Mouse (Mus musculus) right cerebral cortex, postnatal 10 days (tissue): ENCODE measurements around the gene Fzd4.

ENCODE experiments used
- DNase-seq, 2 experiments: peaks; one replicate each; pipeline ENCODE4 v3.0.0; 2021; ENCODE audit warnings: low spot score in 2 of 2

The Fzd4 gene

DNA sequence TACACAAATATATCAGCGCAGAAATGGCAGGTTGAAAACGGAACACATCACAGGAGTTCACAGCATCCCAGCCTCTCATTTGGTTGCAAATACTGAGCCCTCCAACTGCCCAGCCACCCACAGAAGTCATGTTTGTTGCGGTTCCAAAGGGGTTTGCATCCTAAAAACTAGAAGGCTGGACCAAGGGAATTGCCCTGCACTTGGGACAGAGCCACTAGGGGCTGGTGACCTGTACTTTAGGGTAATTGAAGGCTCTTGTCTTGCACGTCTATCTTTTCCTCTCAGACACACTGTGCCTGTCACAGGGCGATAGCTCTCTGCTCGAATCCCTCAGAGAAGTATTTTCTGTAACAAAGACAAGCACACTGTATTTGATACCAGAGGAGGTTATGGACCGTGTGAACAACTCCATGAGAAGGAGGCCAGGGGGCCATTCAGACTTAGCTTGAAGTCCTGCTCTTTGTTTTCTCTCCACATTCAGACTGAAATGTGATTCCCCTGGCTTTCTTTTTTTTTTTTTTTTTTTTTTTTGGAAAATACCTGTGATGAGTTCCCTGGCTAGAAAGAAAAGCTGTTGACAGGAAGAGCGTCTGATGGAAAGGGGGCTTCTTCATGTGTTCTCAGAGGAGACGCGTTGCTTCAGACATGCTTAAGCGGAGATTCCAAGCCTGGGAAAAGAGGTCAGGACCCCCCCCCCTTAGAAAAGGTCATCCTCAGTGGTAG is 2.9 kb upstream of the Fzd4 start:
- DNase-seq: no peak

DNA sequence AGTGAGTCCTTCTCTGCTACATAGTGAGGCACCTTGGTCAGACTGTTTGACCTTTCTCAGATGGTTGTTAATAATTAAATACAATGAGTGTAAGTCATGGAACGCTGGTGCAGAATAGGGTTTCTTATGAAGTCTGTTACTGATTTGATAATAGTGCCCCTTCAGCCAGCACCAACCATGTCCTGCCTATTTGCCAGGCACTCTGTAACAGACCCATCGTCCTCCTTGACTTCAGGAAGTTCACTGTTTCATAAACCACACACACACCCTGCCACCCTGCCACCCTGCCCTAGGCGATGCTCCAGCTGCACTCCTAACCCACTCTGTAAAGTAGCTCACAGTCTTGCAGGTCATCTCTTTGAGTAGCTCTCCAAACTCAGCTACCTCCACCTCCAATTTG is 2.2 kb upstream of the Fzd4 start:
- no peak for DNase-seq

DNA sequence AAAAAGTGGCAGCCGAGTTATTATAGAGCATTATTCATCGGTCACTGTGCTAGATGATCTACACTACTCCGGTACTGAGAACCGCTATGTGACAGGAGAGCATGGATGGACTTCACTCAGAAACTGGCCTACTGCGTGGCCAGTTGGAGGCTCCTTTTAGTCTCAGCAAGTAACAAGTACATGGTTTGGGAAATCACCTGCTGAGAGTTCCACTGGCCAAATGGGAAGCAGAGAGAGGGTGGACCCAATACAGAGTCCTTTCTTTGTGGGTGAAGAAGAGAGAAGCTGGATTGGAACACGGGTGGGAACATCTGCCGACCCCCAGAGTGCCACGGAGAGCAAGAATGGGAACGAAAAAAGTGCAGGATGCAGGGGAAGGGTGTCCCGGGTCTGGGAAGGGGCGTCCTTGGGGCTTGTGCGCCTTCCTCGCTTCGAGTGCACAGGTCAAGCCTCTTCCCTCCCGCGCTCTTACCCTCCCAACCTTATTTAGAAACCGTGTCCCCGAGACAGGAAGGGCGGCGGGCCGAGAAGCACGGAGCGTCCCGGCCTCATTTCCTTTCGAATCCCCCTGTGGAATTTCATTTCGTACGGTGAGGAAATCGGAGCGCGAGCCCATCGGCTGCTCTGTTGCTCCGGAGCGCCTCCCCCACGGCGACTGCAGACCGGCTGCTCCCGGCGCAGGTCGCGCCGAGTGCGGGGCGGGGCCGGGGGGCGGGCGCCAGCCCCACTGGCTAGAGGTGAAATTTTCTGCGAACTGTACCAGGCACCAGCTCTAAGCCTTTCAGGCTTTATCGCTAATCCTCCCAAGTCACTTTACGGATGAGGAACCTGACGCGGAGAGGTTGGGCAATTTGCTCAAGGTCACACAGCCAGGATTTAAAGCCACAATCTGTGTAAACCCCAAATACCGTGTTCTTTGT is 842 bp upstream of the Fzd4 start:
- DNase-seq: peak; percentile 67 to 71

DNA sequence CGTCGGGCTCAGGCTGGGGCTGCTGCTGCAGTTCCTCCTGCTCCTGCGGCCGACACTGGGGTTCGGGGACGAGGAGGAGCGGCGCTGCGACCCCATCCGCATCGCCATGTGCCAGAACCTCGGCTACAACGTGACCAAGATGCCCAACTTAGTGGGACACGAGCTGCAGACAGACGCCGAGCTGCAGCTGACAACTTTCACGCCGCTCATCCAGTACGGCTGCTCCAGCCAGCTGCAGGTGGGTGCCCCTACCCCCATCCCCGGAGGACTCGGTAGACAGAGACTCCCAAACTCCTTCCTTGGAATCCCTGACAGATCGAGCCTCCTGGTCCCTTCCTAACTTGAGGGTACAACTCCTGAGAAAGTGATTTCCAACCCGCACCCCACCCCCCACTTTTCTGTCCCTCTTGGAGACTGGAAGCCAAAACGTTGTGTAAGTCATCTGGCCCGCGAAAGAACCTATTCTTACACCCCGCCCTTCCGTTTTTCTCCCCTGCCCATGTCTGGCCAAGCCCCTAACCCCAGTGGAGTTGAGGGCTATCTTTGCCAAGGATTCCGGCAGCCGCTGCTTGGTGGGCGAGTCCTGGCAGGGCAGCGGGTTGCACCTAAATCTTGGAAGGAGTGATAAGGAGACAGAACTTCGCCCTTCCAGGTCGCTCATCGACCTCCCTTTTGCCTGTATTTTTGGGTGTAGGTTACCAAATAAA is 732 bp downstream of the Fzd4 start:
- DNase-seq: peak in 1 of 2 experiments; percentile 45

DNA sequence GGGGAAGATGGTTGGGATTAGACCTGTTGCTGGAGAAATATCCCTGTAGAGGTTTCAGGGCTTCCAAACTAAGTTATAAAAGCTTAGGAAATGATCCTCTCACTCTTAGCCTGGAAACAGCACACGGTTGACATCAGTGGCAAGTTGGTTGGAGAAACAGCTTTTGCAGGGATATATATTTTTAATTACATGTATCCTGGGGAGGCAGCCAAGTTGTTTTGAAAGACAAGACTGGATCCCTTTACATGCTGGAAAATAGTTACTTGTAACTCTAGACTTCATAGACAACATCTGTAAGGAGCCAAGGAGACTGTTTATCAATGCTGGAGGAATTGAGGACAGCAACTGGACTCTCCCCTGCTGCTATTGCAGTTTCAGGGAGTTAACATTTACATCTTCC is 1.9 kb downstream of the Fzd4 start:
- no peak for DNase-seq

DNA sequence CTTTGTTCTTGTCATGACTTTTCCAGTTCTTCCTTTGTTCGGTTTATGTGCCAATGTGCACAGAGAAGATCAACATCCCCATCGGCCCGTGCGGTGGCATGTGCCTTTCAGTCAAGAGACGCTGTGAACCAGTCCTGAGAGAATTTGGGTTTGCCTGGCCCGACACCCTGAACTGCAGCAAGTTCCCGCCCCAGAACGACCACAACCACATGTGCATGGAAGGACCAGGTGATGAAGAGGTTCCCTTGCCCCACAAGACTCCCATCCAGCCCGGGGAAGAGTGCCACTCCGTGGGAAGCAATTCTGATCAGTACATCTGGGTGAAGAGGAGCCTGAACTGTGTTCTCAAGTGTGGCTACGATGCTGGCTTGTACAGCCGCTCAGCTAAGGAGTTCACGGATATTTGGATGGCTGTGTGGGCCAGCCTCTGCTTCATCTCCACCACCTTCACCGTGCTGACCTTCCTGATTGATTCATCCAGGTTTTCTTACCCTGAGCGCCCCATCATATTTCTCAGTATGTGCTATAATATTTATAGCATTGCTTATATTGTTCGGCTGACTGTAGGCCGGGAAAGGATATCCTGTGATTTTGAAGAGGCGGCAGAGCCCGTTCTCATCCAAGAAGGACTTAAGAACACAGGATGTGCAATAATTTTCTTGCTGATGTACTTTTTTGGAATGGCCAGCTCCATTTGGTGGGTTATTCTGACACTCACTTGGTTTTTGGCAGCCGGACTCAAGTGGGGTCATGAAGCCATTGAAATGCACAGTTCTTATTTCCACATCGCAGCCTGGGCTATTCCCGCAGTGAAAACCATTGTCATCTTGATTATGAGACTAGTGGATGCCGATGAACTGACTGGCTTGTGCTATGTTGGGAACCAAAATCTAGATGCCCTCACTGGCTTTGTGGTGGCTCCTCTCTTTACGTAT is 3.1 kb downstream of the Fzd4 start:
- DNase-seq: no peak

DNA sequence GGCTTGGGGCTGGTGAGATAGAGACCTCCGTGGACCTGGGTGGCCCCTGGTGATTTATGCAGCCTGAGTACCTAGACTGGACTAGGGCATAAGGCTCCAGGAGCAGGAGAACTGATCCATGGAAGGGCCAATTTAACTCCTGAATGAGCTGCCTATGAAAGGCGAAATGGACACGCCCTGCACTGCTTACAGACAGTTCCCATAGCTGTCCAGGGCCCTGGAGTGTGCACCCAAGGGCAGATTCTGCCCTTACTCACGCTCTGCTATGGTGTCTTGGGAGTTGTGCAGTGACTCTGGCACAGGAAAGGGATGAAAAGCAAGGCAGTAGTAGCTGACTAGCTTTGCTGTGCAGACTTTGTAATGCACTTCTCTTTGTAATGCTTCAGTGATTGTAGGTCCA is 6.1 kb downstream of the Fzd4 start:
- DNase-seq: no peak

DNA sequence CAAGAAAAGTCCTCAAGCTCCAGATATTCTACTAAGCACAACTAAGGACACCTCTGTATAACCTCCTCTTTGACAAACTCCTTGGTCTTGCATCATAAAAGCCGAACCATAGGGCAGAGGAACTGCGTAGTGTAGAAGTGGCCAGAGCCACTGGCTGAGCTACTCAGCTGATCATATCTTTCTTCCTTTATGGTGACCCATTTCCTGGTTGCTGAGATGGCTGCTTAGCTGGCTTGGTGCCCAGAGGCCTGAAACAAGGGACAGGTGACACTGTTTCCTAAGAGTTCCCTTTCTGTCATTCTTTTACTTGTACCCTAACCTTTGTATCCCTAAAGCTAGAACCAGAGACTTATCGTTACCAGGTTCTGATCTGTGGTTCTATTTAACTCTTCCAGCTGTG is 7.2 kb downstream of the Fzd4 start:
- no peak for DNase-seq

DNA sequence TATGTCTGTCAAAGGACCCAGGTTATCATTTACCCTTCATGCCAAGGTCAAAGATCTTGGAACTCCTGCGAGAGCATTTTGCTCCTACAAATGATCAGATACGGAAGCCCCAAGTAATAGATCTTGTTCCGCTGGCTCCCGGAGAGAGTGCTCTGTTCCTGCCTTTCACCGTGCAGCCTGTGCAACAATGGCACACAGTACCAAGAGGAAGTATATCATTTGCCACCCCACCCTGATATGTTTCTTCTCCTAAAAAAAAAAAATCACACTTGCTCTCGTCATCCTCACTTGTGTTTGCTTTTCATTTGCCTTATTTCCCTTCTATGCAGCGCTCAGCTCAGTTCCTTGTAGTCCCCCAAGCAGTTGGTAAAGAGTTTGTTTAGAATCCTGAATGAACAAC is 7.9 kb downstream of the Fzd4 start:
- no peak for DNase-seq

DNA sequence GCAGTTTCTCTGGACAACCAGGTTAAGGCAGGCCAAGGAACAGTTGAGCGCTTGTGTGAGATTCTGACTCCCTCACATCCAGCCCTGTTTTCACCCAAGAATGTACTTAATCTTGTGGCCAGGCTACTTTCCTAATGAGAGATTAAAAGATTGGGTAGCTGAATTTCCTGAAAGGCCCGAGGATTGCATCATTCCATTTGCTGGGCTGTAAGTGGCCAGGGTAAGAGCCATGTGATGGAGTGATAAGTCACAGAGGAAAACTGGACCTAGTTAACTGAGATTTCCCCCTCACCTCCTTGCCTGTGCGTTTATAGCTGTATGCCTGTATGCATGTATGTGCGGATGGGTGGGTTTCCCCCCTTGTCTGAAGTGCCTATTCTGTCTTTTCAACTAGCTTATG is 11.9 kb downstream of the Fzd4 start:
- DNase-seq: no peak

DNA sequence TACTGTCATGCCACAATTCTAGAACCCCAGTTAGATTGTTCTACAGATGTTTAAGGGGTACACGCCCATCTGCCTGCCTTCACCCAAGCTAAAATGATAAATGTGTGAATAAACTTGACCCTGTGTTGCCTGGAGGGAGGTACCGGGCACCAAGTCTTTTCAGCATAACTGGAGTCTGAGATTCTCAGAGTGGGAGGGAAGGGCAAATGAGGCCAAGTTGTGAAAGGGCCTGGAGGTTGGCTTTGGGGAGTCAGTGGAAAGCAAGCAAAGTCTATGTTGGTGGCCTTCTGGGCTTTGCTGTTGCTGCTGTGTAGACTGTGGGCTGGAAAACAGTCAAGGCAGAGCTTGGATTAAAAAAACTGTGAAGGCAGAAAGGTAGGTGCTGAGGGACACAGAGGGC is 13.6 kb downstream of the Fzd4 start:
- DNase-seq: no peak

DNA sequence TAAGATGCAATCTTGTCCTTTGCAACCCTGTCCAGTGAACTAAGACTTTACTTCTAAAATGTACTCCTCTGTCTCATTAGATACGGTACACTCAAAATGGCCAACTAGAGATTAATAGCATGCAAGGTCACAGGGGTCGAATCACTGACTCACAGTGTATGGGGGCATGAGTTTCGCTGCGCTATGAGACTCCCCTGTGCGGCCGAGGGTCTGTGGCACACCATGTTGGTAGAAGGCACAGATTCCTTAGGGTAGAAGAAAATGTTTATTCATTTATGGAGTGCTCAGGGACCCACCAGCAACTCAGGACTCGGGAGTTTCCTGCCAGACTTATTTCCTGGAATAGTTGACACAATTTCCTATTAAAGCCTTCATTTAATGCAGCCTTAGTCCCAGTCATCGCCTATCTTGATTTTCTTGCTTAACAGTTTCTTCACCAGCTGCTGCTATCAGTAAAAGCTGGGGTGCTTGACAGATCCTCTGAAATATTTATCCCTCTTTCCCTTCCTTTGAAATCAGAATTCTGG is 14.0 kb downstream of the Fzd4 start:
- no peak for DNase-seq

DNA sequence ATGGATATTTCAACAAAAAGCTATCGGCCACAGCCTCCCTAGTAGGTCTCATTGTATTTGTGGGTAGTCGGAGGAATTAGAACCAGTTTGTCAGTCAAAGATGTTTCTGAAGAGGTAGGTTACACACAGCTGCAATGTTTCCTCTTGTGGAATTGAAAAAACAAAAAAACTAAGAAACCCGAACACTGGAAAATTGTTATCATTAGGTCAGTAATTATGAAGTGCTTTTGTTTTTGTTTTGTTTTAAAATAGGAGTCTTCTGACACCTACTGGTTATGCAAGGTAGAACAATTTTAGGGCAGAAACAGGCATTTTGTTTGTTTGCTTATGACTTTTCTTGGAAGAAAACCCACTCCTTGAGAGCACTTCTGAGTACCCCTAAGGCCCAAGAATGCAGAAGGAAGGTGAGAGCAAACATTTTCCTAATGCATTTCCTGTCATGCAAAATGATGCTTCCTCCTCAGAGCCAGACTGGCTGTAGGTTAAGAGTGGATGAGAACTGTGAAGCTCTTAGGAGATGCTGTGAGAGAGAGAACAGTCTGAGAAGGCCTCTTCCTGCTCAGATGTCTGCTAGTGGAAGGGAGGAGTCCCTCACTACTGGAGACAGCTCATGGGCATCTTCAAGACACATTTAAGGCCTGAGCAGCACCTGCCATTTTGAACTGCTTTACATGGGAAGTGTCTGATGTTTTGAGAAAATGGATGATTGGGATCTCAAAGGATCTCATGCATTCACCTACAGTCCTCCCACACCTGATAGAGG is 14.9 kb downstream of the Fzd4 start:
- no peak for DNase-seq

DNA sequence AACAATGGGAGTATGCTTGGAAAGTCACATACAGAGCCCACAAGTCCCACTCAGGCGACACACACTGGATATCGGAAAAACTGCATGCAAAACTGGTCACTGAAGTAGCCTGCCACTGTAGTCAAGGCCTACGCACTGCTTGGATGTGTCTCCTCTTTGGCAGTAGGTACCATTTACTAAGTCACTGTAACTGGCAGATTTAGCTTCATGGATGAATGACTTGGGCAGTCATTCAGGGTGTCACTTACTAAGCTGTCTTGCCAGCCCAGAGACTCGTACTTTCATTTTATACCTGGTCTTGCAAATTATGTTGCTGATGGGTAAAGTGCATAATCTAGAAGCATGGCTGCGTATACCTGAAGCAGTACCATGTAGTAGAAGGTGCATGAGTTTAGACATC is 17.1 kb downstream of the Fzd4 start:
- DNase-seq: no peak

DNA sequence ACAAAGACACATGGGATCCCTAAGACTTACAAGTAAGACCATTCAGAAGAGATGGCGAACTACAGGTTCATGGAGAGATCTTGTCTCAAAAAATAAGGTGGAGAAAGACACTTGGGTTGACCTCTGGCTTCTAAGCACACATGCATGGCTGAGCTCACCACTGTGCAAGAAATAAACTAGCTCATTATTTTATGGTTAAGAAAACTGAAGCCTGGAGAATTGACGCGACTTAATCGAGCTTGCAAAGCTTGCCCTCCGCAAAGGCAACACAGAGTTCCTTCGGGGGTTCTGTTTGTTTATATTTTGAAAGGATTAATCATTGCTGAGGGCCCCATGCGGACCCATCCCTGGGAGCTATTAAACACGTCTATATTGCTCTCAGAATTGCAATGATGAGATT is 18.5 kb downstream of the Fzd4 start:
- DNase-seq: no peak

DNA sequence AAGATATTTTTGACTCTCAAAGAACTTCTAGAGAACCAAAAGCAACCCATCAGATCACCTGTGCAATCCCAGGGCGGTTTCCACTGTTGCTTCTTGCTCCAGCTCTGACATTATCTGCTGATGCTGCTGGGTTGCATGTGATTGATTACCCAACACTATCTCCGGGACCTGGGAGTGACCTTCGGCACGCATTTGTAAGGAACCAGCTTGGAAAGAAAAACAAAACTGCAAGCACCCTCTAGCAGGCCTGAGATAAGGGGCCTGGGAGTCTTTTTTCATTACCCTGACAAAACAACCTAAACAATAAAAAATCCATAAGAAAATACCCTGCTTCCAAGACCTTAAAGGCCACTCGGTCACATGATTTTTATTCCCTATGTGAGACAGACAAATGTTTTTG is 19.0 kb downstream of the Fzd4 start:
- no peak for DNase-seq

DNA sequence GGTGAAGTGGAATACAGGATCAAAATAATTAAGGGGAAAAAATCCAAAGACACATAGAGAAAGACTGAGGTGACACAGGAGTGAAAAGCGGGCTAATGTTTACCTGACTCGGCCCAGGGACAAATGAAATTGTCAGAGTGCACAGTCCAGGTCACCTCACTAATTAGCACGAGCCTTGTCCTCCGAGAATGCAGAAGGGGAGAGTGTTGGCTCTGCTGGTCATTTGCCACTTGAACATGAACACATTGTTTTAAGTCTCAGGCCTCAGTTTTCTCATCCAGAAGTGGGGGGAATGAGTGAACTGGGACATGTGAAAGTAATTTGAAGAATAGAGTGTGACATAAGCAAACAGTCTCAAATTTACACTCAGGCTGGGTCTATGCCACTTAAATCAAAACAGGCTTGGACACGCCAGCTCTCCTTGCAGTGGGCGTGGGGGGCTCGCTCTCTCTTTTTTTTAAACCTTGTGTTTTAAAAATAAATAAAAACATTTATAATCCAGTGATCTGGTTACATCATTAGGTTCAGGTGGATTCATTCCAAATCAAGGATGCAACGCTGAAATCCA is 19.6 kb downstream of the Fzd4 start:
- no peak for DNase-seq

DNA sequence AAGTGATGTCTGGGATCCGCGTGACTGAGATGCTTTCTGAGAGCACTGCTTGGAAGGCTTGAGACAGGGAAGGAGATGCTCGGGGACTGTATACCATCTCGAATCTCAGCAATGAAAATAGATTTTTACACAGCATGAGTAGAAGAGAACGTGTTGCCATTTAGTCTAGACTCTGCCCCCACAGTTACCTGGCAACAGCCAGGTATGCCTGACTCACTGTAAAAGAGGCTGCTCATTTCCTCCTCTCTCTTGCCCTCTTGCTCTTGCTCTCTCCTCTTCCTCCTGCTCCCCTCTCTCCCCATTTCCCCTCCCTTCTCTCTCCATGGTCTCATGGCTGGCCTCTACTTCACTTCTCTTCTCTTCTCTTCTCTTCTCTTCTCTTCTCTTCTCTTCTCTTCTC is 20.5 kb downstream of the Fzd4 start:
- DNase-seq: no peak

DNA sequence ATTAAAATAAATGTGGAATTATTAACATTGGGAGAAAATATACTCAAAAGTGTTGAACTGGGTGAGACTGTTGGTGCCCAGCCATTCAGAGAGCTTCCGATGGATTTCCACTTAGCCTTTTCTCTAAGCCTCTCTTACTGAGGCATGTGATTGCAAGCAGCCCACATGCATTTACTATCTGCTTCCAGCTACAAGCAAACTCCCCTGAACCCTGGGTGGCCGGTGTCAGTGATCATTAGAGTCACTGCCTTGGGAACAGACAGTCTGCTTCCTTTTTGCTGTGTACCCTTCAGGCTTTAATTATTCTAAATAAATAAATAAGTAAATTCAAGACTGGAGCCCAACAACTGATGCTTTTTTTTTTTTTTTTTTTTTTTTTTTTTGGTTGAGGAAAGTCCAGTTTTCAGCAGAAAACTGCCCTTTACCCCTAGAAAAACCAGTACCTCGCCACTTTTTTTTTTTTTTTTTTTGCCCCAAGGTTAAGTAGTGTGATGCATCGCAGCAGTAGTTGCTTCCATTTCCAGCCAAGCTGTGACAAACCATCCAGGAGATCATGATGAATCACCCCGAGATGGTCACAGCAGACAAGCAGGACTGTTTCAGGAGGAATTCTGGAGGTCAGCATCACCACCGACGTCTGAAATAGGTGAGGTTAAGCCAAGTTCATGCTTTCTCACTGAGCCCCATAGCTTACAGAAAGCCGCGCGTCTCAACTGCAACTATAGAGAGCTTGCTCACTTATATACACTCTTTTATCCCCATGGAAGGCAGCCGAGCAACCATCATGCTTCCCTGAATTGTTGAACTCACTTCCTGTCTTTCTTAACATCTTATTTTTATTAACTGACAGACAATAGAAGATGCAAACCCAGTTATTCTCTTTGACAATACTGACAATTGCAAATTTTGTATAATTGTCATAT is 21.9 kb downstream of the Fzd4 start:
- no peak for DNase-seq
